Mouse (Mus musculus) heart, adult 2 months (tissue): ENCODE measurements around the gene 1700001J03Rik.

ENCODE experiments used
- CTCF ChIP-seq: fragments of 200-600 bp; IDR thresholded peaks from 2 replicates; pipeline ENCODE4 v1.8.1; 2022; ENCODE audit warnings: antibody characterized with exemption, mild to moderate bottlenecking, moderate library complexity
- POLR2A ChIP-seq: fragments of 200-500 bp; IDR thresholded peaks from 2 replicates; pipeline ENCODE4 v1.6.1; 2011; ENCODE audit warnings: mild to moderate bottlenecking, low read depth, low read length, control low read depth; ENCODE audit not compliant: insufficient read depth

- TF ChIP-seq CTCF (no peak), POLR2A (no peak)
Observed at GRCm38 (mm10) chr5:146232056-146232675, 47.1 kb upstream of the 1700001J03Rik start.
